13 mouse cellular contexts compared by ENCODE assay signal in genomic region chr15:13668193-13668592, GRCm38 (mm10).
DNase-seq lines count a peak whose midpoint lies in the region; ATAC-seq lines count a peak whose summit lies in the region.
"Had no signal": no experiment of that assay in that cellular context is flagged by ENCODE, and none has a peak within 500 bp of the region (broad histone marks: within the 10 kb centered on the region; RNA-seq: fewer than 3 reads in every experiment).

No protein-coding gene starts in this region.

- ATAC-seq in inflammation-experienced regulatory T-cells, adult 6 months = no peak

- peak; percentile 13 to 23 for DNase-seq in frontal cortex, postnatal 36 days (ENCODE audit: low spot score in 2 of 2)
- no peak for DNase-seq in frontal cortex, postnatal 10 days (ENCODE audit: low spot score in 2 of 2)
- DNase-seq in layer of hippocampus, adult 8-10 months (ENCODE audit: low spot score in 2 of 2) = peak; percentile 33 to 41
- peak; percentile 5 to 30 for DNase-seq in left cerebral cortex, adult 8-10 months (ENCODE audit: low spot score in 2 of 2)
- peak; percentile 7 to 26 for DNase-seq in right cerebral cortex, postnatal 36 days (ENCODE audit: low spot score in 2 of 2)
- DNase-seq in spleen, postnatal 4 days (ENCODE audit: low spot score in 2 of 2) = no peak
- DNase-seq in heart, adult 9 months (ENCODE audit: low spot score in 2 of 2) = no peak
- DNase-seq: B cell, adult 2 months; cerebellum, adult 2 months; gastrocnemius, postnatal 25 days; heart, postnatal 36 days; kidney, adult 9 months had no signal

Comparison
In these comparisons a context has a peak if more than half of its experiments do, and no peak if none do; other contexts are left out.
1. DNase-seq: peak in frontal cortex, postnatal 36 days (2 of 2), layer of hippocampus, adult 8-10 months (2 of 2), left cerebral cortex, adult 8-10 months (2 of 2) and right cerebral cortex, postnatal 36 days (2 of 2); none in frontal cortex, postnatal 10 days (0 of 2), spleen, postnatal 4 days (0 of 2) and heart, adult 9 months (0 of 2).